Mouse (Mus musculus) layer of hippocampus, adult 8-10 months (tissue): ENCODE data around the gene Olfr735. TPM values are rescaled to one million over a fixed set of nuclear protein-coding genes. Genes with fewer than 3 reads are reported as not detected.

Experiments
- DNase-seq, 2 experiments: peaks; one replicate each; pipeline ENCODE4 v3.0.0; 2022; ENCODE audit warnings: low spot score in 2 of 2
- total RNA-seq, 4 experiments: library from RNA; stranded (reverse); gene quantifications; 2 replicates each; pipeline ENCODE4 v1.2.4; 2022

The Olfr735 gene
- not detected for total RNA-seq

DNA sequence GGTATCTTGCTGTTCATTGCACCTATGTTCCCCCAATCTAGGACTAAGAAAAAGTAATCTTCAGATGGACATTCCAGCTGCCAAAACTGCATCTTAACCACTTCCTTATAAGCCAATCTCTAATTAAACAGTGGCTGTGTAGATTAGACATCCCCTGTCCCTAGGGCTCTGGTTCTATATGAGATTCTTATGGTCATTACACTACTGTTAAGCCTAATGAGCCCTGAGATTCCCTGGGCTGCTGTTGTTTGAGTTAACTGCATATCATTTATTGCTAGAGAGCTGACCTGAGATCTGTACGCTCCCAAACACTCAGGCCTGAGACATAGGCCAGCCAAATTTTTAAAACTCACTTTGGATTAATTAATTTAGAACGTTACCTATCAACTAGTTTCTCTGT, at the start of gene Olfr735:
Gene Olfr735, minus strand, starts transcription at position 77 of the 400 bp plus-strand sequence.
- DNase-seq, result no peak

GRCm38 (mm10) chr14:50380863-50381262, 32.2 kb upstream of the Olfr735 start, which contains the start of gene Olfr736:
Gene Olfr736, plus strand, starts transcription at chr14:50381163.
- DNase-seq, result no peak

DNA sequence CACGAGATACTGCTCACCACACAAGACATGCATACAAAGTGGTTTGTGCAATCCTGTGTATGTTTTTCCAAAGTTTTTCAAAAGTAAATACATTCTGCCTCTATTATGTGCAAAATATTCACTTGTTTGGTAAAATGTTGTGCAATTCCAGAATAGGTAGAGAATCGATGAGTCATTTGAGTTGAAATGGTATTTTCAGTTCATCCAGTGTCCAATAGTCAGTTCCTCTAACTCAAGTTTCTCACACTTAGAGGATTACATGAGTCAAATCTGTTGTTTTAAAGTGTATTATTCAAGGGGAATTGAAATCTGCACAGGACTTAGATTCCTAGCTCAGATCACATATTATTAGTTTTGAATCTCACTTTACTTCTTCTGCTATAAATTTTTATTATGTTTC, 14.9 kb upstream of the Olfr735 start:
- no peak for DNase-seq

DNA sequence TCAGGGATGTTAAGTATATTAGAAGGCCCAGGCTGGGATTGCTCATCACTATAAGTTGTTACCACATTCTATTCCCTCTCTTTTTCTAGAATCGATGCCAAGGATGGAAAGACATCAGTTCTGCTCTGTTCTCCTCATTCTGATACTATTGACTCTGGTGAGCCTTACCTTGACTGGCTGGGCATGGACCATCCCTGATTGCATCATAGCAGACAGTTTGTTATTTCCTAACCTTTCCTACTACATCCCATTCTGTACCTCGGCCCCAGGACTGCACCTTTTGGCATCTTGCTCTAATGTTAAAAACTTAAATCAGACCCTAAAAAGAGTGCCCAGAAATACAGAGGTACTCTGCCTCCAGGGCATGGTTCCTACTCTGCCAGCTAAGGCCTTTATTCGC, 11.8 kb upstream of the Olfr735 start:
- DNase-seq, result no peak

- DNase-seq, result no peak
These were observed 8.9 kb upstream of the Olfr735 start, which contains the start of gene Tlr11 for GRCm38 (mm10) chr14:50357593-50357992. Gene Tlr11, plus strand, starts transcription at chr14:50357914.

DNA sequence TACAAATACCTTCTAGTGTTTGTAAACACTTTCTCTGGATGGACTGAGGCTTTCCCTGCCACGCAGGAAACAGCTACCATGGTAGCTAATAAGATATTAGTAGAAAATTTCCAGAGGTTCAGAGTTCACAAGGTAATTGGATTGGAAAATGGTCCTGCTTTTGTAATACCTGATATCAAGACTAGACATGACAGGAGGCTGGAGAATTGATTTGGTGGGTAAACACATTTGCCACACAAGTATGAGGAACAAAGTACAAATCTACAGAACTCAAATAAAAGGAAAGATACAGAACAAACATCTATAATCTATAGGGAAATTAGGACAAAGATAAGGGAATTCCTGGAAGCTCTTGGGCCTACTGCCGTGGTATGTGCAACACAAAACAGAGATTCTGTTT, 8.1 kb upstream of the Olfr735 start:
- DNase-seq, result no peak

- no peak for DNase-seq
These were observed 3.8 kb upstream of the Olfr735 start for GRCm38 (mm10) chr14:50352438-50352837.

GRCm38 (mm10) chr14:50326661-50327060, 22.0 kb downstream of the Olfr735 start, which contains the start of gene Olfr734:
Gene Olfr734, minus strand, starts transcription at chr14:50326761.
- DNase-seq, result no peak

DNA sequence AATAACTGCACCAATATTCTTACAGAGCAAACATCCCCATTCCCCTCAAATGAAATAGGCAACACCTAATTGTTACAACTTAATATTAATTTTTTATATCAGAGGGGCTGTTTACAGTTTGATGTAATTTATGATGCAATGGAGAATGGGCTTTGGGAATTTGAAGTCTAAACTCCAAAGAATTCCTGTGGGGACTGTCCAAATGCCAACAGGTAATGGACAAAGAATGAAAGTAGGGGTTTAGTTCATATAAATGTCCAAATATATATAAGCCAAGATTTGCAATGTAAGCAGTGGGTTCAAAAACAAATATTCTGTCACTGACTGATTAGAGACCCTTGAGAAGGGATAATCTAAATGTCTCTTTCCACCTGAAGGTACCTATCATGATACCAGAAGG, 47.2 kb downstream of the Olfr735 start, which contains the start of gene Olfr733:
Gene Olfr733, minus strand, starts transcription at position 101 of the 400 bp plus-strand sequence.
- no peak for DNase-seq

Other genes with a start within 250 kb of the Olfr735 start
- gene Olfr727, start 225.7 kb downstream of the Olfr735 start, total RNA-seq, result not detected
- gene Olfr728, start 206.2 kb downstream of the Olfr735 start, total RNA-seq, result not detected
- gene Olfr729, start 196.0 kb downstream of the Olfr735 start, total RNA-seq, result not detected
- not detected for gene Olfr730, start 160.7 kb downstream of the Olfr735 start, total RNA-seq
- gene Olfr731, start 107.0 kb downstream of the Olfr735 start, total RNA-seq, result not detected
- not detected for gene Olfr732, start 64.7 kb downstream of the Olfr735 start, total RNA-seq
- not detected for gene Olfr733, start 47.4 kb downstream of the Olfr735 start, total RNA-seq
- gene Olfr734, start 22.1 kb downstream of the Olfr735 start, total RNA-seq, result not detected
- gene Tlr11, start 9.0 kb upstream of the Olfr735 start, total RNA-seq, result not detected
- not detected for gene Olfr736, start 32.3 kb upstream of the Olfr735 start, total RNA-seq
- not detected for gene Olfr738, start 58.7 kb upstream of the Olfr735 start, total RNA-seq
- not detected for gene Olfr739, start 69.8 kb upstream of the Olfr735 start, total RNA-seq
- gene Olfr740, start 96.7 kb upstream of the Olfr735 start, total RNA-seq, result not detected
- gene Olfr741, start 123.9 kb upstream of the Olfr735 start, total RNA-seq, result not detected
- not detected for gene Olfr742, start 154.7 kb upstream of the Olfr735 start, total RNA-seq
- not detected for gene Olfr743, start 173.0 kb upstream of the Olfr735 start, total RNA-seq